Mouse (Mus musculus) spleen, adult 12 weeks (tissue): ENCODE data around the gene Pask.

ENCODE experiments used
- DNase-seq: peaks from one replicate; pipeline ENCODE4 v3.0.0; 2022; ENCODE audit warnings: low spot score

Pask gene

GRCm38 (mm10) chr1:93289678-93290214, 53.5 kb downstream of the Pask start:
- no peak for DNase-seq

GRCm38 (mm10) chr1:93277041-93277440, 66.2 kb downstream of the Pask start:
- no peak for DNase-seq

- DNase-seq = no peak
Measured at GRCm38 (mm10) chr1:93275561-93275960, 67.7 kb downstream of the Pask start.

GRCm38 (mm10) chr1:93272409-93272821, 70.9 kb downstream of the Pask start:
- no peak for DNase-seq

- DNase-seq = no peak
Measured at GRCm38 (mm10) chr1:93271751-93272150, 71.5 kb downstream of the Pask start.

- no peak for DNase-seq
Measured at GRCm38 (mm10) chr1:93270516-93271240, 72.6 kb downstream of the Pask start.

GRCm38 (mm10) chr1:93268246-93268645, 75.0 kb downstream of the Pask start:
- DNase-seq = no peak

- DNase-seq = no peak
Measured at GRCm38 (mm10) chr1:93267207-93267606, 76.1 kb downstream of the Pask start.
